Mouse (Mus musculus) cerebellum, adult 2 months (tissue): ENCODE data around the gene BC003965.
A peak's percentile ranks its signal among the peaks of the same experiment; 100 is the strongest.
"Not testable (repeated sequence)": the region's sequence is repeated elsewhere in the genome, so short reads cannot be mapped to it uniquely, and the experiment has no call there.

Experiments used
- CTCF ChIP-seq: fragments of 200-500 bp; IDR thresholded peaks from 2 replicates; pipeline ENCODE4 v1.5.1; 2011; ENCODE audit warnings: low read depth, mild to moderate bottlenecking, control low read depth, low read length, moderate library complexity, borderline replicate concordance; ENCODE audit not compliant: insufficient read depth
- POLR2A ChIP-seq: fragments of 200-500 bp; IDR thresholded peaks from 2 replicates; pipeline ENCODE4 v1.6.1; 2011; ENCODE audit warnings: low read length, control low read depth, borderline replicate concordance; ENCODE audit not compliant: insufficient read depth

DNA sequence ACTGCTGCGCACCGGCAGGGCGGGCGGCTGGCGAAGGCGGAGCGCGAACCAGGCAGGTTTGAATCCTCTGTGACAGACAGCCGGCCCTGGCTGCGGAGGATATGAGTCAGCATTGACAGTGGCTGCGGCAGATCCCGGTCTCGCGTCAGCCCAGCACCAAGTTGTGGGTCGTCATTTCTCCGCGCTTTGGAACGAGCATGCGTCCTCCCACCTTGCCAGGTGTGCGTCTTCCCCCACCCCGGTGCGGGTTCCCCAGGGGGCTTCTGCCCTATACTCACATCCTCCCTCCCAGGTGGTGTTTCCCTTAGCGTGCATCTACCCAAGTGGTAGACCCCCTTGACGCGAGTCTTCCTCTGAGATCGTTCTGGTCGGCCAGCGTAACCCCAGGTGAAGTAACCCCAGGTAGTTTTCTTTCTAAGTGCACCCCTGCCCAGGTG, 38.2 kb downstream of the BC003965 start:
- 0 out of 2 replicates have a peak, but pooled peaks have one; percentile 13 for TF ChIP-seq POLR2A
- not testable (repeated sequence) for TF ChIP-seq CTCF
